Mouse (Mus musculus) urinary bladder, postnatal 14 days (tissue): ENCODE results near the gene Rasl10a.
A peak's percentile ranks its signal among the peaks of the same experiment; 100 is the strongest.
"Not testable (repeated sequence)": the region's sequence is repeated elsewhere in the genome, so short reads cannot be mapped to it uniquely, and the experiment has no call there.

Source experiments
- DNase-seq: peaks from one replicate; pipeline ENCODE4 v3.0.0; 2021; ENCODE audit warnings: low spot score

Rasl10a gene

GRCm38 (mm10) chr11:5074882-5075281 is 17.0 kb downstream of the Rasl10a start:
- no peak for DNase-seq

GRCm38 (mm10) chr11:5075760-5076159 is 17.8 kb downstream of the Rasl10a start:
- DNase-seq, result no peak

- DNase-seq, result not testable (repeated sequence)
Observed at GRCm38 (mm10) chr11:5076843-5077242, 18.9 kb downstream of the Rasl10a start.

- DNase-seq, result no peak
Observed at GRCm38 (mm10) chr11:5089147-5089546, 31.2 kb downstream of the Rasl10a start.

- no peak for DNase-seq
Observed at GRCm38 (mm10) chr11:5091706-5092105, 33.8 kb downstream of the Rasl10a start.

GRCm38 (mm10) chr11:5095877-5096276 is 37.9 kb downstream of the Rasl10a start:
- no peak for DNase-seq

GRCm38 (mm10) chr11:5096480-5097020 is 38.6 kb downstream of the Rasl10a start:
- no peak for DNase-seq

- peak; percentile 42 for DNase-seq
Observed at GRCm38 (mm10) chr11:5098035-5098735, 40.3 kb downstream of the Rasl10a start.

- DNase-seq, result peak; percentile 97
Observed at GRCm38 (mm10) chr11:5098736-5099542, 41.0 kb downstream of the Rasl10a start, which contains the start of the genes Rhbdd3 and Ewsr1. TSS of gene Rhbdd3 (plus strand) at chr11:5098926. TSS of gene Ewsr1 (minus strand) at chr11:5099266.

- DNase-seq, result peak; percentile 88
Observed at GRCm38 (mm10) chr11:5099576-5100183, 41.8 kb downstream of the Rasl10a start.

- no peak for DNase-seq
Observed at GRCm38 (mm10) chr11:5100283-5100682, 42.4 kb downstream of the Rasl10a start.

- DNase-seq, result no peak
Observed at GRCm38 (mm10) chr11:5100801-5101200, 42.9 kb downstream of the Rasl10a start.

- DNase-seq, result no peak
Observed at GRCm38 (mm10) chr11:5101641-5102040, 43.7 kb downstream of the Rasl10a start.

- no peak for DNase-seq
Observed at GRCm38 (mm10) chr11:5102384-5102783, 44.5 kb downstream of the Rasl10a start.

- no peak for DNase-seq
Observed at GRCm38 (mm10) chr11:5103986-5104509, 46.1 kb downstream of the Rasl10a start.

GRCm38 (mm10) chr11:5109441-5109840 is 51.5 kb downstream of the Rasl10a start:
- DNase-seq, result peak; percentile 32
